Mouse (Mus musculus) stomach, embryonic 14.5 days (tissue): Measurements from ENCODE around the gene 1700093K21Rik. TPM values are rescaled to one million over a fixed set of nuclear protein-coding genes. Genes with fewer than 3 reads are reported as not detected.

Experiments
- microRNA-seq: library from miRNA; unstranded; fragments of <30 nt; microRNA quantifications from one replicate; pipeline ENCODE4, GENCODE M21; 2016
- polyA plus RNA-seq: library from polyadenylated mRNA; unstranded; fragments of >200 nt; fragmentation: Nextera tagmentation; extraction: Ambion mirVana; gene quantifications from 2 replicates; pipeline ENCODE4 v1.2.1, GENCODE M21; 2014

1700093K21Rik gene
- polyA plus RNA-seq, 1 experiment from 2014 or later, result not detected

Small RNA genes lying within 50 kb of the gene (microRNA-seq; reads per million reads assigned to microRNA genes)
- not detected for gene Gm47279

Other genes with a start within 250 kb of the 1700093K21Rik start
- gene Usp34, start 214.3 kb downstream of the 1700093K21Rik start, polyA plus RNA-seq, result 44.6 and 46.2 TPM in 2 replicates
- gene Ahsa2, start 23.1 kb downstream of the 1700093K21Rik start, polyA plus RNA-seq, result 74.7 and 81.8 TPM in 2 replicates
- gene 0610010F05Rik, start 112.5 kb upstream of the 1700093K21Rik start, polyA plus RNA-seq, result 32.0 and 35.5 TPM in 2 replicates
- gene Pus10, start 144.5 kb upstream of the 1700093K21Rik start, polyA plus RNA-seq, result 21.5 and 24.3 TPM in 2 replicates
- 28.8 and 35.2 TPM in 2 replicates for gene Pex13, start 144.8 kb upstream of the 1700093K21Rik start, polyA plus RNA-seq
- gene Rel, start 249.8 kb upstream of the 1700093K21Rik start, polyA plus RNA-seq, result 2.1 and 2.2 TPM in 2 replicates